ENCODE assay signal across 8 mouse cellular contexts in the genomic region with DNA sequence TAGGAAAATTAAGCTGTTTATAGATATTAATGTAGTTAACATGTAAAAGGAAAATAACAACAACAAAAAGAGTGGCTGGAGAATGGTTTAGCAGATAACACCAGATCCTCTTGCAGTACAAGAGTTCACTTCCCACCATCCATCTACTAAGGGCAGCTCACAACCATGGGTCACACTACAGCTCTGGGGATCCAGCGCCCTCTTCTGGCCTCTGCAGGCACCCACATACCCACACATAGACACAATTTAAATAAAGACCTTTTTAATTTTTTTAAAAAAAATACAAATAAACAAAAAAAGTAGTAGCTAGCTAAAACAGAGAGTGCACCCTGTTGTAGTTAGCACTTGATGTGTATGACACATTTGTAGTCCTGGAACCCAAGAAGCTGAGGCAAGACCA. TPM values are rescaled to one million over a fixed set of nuclear protein-coding genes. Genes with fewer than 3 reads are reported as not detected.
DNase-seq lines count a peak whose midpoint lies in the region; ATAC-seq and TF ChIP-seq lines count a peak whose summit lies in the region.

No protein-coding gene starts in this region.

- H3K27ac ChIP-seq in left cerebral cortex, adult 2 months, result no peak overlapping the region

- intact Hi-C loops in left cerebral cortex, adult 2 months (cut with DNase I), result no loop called here

- no peak overlapping the region for H3K4me3 ChIP-seq in left cerebral cortex, adult 2 months

- ATAC-seq in CD4-positive, CD25-positive, alpha-beta regulatory T cell, adult 4 months, result no peak
- peak; percentile 48; the same call in 1 of the 2 replicates for ATAC-seq in monocyte, adult 5-6 weeks (replicated peaks; ENCODE audit: insufficient number of reproducible peaks, low FRiP score, low TSS enrichment, poor library complexity, severe bottlenecking)

- peak; percentile 82 for DNase-seq in CD4-positive, CD25-positive, alpha-beta regulatory T cell, adult 2 months (ENCODE audit: low read depth, low spot score)
- DNase-seq in left cerebral cortex, adult 2 months (ENCODE audit: extremely low spot score in 1 of 2, low spot score in 2 of 2), result no peak
- DNase-seq in left cerebral cortex, adult 11 months (ENCODE audit: low spot score), result no peak
- DNase-seq in c-Kit-positive CD71-positive TER-119-negative erythroid progenitor cells, embryonic 14.5 days (ENCODE audit: low read depth), result peak; percentile 66
- peak; percentile 50 to 74 for DNase-seq in kidney, postnatal 36 days
- DNase-seq in urinary bladder, adult 2 months (ENCODE audit: low spot score), result no peak

- peak; percentile 58 for TF ChIP-seq CTCF in left cerebral cortex, adult 2 months (IDR thresholded peaks at IDR 0.05)

RNA-seq across cellular contexts. Expression of gene Arih1, which starts 4.0 kb away (rescaled TPM):
- 10 to 100 TPM; 29.6 to 30.0 TPM for polyA plus RNA-seq in CD4-positive, CD25-positive, alpha-beta regulatory T cell, adult 4 months (2017; shearing (Covaris generic))
- 100 to 1,000 TPM; 118 to 130 TPM for total RNA-seq in left cerebral cortex, adult 2 months (2021)
- 109 to 145 TPM (median 136 TPM) in 3 replicates for total RNA-seq in monocyte, adult 5-6 weeks (2017)
- polyA plus RNA-seq in urinary bladder, adult 2 months (2012; rRNA removed), result 40.0 and 45.5 TPM in 2 replicates

RNA-seq across cellular contexts. Expression of gene Hexa, which starts 56.9 kb away (rescaled TPM):
- 10 to 100 TPM; 37.1 to 56.0 TPM for polyA plus RNA-seq in CD4-positive, CD25-positive, alpha-beta regulatory T cell, adult 4 months (2017; shearing (Covaris generic))
- total RNA-seq in left cerebral cortex, adult 2 months (2021), result 10 to 100 TPM; 49.3 to 53.1 TPM
- 97.3 to 114 TPM (median 107 TPM) in 3 replicates for total RNA-seq in monocyte, adult 5-6 weeks (2017)
- polyA plus RNA-seq in urinary bladder, adult 2 months (2012; rRNA removed), result 103 and 106 TPM in 2 replicates

RNA-seq across cellular contexts. Expression of gene Tmem202, which starts 57.2 kb away (rescaled TPM):
- polyA plus RNA-seq in CD4-positive, CD25-positive, alpha-beta regulatory T cell, adult 4 months (2017; shearing (Covaris generic)), result 1 to 10 TPM in 1 of 2 experiments, under 1 TPM in 1; 0.89 to 1.4 TPM
- total RNA-seq in left cerebral cortex, adult 2 months (2021), result 1 to 10 TPM; 3.7 to 4.1 TPM
- total RNA-seq in monocyte, adult 5-6 weeks (2017), result 0.39 TPM in 1 of 3 replicates, not detected in the others
- 1.3 and 1.5 TPM in 2 replicates for polyA plus RNA-seq in urinary bladder, adult 2 months (2012; rRNA removed)

Comparison
In these comparisons a context has a peak if more than half of its experiments do, and no peak if none do; other contexts are left out.
1. DNase-seq: peak in CD4-positive, CD25-positive, alpha-beta regulatory T cell, adult 2 months (single experiment), c-Kit-positive CD71-positive TER-119-negative erythroid progenitor cells, embryonic 14.5 days (single experiment) and kidney, postnatal 36 days (2 of 2); none in left cerebral cortex, adult 2 months (0 of 2), left cerebral cortex, adult 11 months (single experiment) and urinary bladder, adult 2 months (single experiment).